Mouse (Mus musculus) spleen, postnatal 10 days (tissue): ENCODE results near the gene Raver1.
A peak's percentile ranks its signal among the peaks of the same experiment; 100 is the strongest.
"Not testable (repeated sequence)": the region's sequence is repeated elsewhere in the genome, so short reads cannot be mapped to it uniquely, and the experiment has no call there.

ENCODE experiments used
- DNase-seq, 2 experiments: peaks; one replicate each; pipeline ENCODE4 v3.0.0; 2021 to 2022; ENCODE audit warnings: low spot score in 2 of 2

Raver1 gene

DNA sequence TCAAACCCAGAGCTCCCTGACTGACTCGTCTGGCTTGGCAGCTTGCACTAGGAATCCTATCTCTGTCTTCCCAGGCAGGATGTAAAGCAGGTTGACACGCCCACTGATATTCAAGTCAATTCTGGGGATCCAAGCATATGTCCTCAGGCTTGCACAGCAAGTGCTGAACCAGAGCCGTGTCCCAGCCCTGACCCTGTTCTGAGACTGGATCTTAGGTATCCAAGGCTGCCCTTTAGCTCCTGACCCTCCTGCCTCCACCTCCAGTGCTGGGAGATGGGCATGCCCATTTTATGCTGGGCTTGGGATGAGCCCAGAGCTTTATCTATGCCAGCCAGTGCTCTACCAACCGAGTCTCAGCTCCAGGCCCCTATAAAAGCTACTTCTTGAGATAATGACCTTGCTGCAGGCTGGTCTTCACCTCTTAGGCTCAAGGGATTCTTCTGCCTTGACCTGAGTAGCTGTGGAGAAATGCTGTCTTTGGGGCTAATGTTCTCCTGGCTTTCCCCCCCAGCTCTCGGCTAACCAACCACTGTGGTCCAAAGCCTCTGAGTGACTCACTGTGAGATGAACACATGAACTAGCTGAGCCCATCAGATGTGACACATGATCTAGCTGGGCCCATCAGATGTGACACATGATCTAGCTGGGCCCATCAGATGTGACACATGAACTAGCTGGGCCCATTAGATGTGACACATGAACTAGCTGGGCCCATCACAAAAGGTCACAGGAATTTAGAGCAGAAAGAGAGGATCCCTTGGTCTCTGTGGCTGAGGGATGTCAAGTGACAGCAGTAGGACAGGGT is 14.2 kb upstream of the Raver1 start:
- peak in 1 of 2 experiments; percentile 31 for DNase-seq

DNA sequence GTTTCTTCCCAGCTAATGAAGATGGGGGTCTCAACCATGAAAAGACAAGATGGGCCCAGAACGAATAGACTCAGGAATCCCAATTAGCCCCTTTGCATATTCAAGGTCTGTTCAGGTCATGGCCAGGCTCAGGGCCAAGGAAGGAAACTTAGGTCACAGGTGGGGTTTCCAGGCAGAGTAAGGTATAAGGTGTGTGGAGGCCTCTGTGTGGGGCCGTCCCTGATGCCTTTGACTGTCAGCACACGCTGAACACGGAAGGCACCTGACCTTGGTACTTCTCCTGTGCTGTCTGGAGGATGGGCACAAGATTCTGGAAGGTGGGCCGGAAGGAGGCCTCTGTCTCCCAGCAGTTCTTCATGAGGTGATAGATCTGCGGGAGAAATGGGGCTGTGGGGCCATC is 13.0 kb upstream of the Raver1 start:
- no peak for DNase-seq

DNA sequence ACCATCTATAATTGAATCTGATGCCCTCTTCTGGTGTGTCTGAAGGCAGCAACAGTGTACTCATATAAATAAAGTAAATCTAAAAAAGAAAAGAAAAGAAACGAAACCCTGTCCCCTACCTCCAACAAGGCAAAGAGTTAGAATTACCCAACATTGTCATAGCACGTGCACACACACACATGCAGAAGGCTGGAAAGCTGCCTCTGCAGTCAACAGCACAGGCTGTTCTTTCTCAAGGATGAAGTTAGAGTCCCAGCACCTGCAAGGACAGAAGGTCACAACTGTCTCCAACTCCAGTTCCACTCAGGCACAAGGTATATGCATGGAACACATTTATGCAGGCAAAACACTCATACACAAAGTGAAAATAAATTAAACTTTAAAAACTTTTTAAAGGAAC is 10.3 kb upstream of the Raver1 start:
- DNase-seq: no peak

DNA sequence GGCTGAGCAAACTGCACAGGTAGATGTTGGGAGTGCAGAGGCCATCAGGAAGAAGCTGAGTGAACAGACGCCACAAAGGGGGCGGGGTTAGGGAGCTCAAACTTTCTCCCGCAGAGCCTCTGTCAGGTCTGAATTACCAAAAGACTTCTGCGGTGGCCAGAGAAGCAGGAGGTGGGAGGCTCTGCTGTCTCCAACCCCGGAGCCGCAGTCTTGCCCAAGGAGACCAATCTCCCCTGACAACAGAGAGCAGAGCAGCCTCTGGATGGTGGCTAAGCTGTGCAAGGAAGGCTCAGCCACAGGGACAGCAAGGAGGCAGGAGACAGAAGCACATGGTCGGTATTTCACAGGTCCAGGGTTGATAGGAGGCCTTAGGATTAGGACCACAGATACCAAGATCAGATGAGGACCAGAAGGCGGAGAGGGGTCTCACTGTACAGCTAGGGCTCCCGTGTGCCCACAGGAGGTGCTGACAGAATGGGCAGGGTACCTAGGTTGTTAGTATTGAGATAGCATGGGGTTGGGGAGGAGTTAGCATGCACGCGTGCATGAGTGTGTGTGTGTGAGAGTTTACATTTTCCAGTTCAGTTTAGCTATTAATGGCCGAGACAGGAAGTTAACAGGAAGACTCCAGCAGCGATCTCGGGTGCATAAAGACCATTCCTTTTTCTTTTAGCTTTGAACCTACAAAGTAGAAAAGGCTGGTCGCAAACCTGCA is 8.8 kb upstream of the Raver1 start:
- no peak for DNase-seq

DNA sequence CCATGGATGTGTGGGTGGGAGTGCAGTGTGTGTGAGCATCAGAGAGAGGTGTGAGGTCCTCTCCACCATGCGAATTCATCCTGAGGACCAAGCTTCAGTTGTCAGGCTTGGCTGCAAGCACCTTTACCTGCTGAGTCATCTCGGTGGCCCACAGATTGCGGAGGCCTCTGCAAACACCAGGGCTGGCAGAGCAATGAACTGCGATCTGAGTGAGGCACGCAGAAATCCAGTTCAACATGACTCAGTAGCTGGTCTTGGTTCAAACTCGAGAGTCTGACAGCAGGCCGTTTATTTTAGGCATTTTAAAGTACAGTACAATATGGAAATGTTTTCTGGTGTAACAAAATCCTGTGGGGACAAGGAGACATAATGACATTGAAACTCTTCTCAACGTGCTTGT is 6.0 kb upstream of the Raver1 start:
- no peak for DNase-seq

DNA sequence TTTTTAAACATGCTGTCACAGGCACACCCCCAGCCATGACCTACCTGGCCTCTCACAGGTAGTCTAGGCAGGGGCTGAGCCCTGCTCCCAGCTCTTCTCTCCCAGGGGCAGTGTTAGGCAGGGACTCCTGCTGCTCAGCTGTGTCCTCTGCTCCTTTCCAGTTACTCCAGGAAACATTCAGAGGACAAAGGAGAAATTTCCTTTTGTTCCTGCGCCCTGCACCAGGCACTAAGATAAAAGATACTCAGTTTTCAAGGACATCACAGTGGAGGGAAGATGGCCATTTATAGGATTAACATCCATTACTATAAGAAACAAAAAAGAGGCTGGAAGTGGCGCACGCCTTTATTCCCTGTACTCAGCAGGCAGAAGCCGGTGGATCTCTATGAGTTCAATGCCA is 4.2 kb upstream of the Raver1 start:
- no peak for DNase-seq

DNA sequence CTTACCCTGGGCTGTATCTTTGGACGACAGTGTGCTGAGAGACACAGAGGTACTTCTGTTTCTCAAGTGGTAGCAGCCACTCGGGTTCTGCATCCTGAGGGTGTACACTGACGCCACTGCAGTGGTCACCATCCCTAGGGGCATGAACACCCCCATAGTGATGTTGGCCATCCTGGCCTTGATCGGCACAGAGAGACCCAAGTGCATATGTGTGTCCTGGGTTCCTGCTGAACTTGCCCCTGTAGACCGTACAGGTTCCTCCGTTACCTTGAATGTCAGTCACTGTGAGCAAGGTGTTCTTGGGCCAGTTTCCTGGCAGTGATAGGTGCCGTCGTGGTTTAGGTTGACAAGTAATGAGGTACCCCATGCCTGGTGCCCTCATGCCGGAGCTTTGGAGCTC is 1.6 kb upstream of the Raver1 start:
- DNase-seq: no peak

DNA sequence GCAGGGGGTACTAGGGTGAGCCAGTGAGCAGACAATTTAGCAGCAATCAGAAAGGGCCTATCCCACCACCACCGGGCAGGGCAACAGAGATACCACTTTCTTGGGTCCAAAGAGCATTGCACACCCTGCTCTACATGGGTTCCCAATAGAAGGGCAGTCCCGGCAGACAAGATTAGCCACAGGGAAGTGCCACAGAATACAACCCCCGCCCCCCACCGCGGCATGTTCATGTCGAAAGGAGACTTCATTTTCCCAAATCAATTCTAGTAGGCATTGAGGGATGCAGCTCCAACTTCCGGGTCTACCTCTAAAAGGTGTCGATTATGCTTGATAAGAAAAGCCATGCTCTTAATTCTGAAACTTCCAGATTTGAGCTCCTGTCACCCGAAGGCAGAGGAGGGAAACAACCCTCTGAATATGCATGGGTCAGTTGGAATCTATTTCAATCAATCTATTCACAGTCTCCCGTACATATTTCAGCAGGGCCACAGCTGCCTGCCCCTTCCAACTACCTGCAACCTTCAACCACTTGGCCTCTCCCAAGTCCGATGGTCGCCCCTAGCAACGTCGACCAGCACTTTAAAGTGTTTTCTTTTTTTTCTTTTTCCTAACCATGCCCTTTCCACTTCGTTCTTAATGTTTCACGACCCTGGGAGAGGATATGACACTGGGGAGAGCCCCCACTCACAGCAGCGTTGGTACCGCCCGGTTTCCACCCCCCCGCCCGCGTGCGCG is 669 bp downstream of the Raver1 start:
- DNase-seq: peak in 1 of 2 experiments; percentile 29

DNA sequence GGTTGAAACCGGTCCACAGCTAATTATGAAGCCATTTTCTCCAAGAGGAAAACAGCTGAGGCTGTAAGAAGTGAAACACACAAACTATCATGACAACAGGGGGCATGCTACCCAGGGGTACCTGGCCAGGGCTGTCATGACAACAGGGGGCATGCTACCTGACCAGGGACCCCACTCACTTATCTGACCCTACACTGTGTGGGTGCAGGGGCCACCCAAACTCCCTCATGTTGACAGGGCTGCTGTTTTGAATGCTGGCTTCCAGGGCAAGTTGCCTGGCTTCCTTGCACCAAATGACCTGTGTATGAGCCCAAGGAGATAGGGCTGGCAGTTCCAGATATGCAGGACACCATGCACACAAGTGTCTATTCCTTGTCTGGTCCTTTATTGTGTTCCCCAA is 1.3 kb downstream of the Raver1 start:
- DNase-seq: no peak

DNA sequence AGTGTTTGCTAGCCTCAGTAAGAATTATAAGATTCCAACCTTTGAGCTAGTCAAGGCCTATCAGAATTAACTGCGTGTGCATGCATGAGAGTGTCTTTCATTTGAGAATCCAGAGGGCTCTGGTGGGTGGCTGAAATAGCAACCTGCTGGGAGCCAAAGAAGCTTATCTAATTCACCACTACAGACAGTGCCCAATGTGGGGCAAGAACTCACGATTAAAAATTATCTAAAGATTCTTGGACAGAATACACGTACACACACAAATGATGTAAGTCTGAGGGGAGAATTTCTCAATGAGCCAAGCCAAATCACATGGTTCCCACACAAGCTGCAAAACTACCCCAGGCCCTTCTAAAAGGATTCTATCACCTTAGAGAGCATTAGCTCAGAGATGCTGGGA is 8.5 kb downstream of the Raver1 start:
- no peak for DNase-seq

DNA sequence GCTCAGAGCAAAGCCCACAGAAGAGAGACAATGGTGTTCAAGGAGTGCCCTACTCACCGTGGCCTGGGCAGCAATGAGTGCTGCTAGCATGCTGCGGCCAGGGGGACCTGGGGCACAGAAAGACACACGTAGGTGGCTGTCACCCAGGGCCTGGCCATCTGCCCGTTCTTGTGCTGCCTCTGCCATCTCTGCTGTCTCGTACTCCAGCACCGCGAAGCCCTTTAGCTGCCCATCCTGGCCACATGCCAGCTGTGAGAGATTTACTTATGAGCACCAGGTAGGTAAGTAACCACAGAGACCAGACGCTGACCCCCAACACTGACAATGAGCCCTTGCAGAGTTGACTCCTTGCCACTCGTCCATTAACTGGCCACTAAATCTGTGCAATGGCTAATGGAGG is 10.7 kb downstream of the Raver1 start:
- DNase-seq: no peak

DNA sequence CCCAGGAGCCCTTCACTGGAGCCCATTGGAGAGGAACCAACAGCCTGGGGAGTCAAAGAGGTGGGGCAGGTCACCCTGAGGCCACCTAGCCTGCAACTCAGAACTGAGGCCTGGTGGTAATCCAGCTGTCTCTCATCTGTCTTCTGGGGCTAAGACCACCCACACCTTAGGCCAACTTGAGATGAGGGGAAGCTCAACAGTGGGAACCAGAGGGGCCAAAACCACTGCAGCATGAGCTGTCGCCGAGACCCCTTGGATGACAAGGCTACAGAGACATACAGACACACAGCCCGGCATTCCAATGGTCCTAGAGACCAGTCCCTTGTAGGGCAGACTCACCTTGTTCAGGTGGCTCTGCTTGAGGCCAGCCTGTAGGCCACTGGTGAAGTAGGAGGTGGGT is 16.2 kb downstream of the Raver1 start:
- no peak for DNase-seq

DNA sequence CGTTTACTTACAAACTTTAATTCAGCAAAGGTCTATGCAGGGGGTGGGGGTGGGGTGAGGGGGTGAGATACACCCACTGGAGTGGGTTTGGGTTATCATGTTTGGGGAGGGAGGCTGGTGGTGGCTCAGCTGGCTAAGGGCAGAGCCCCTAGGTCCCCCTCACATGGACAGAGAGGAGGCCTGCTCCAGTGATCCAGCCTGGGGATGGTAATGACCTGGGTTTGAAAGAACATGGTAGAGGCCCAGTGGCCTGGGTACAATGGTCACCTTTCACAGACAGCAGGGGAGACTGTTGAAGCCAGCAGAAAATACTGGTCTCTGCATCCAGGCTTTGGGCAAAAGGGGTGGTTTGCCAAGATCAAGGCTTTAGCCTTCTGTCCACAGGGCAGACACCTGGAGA is 17.6 kb downstream of the Raver1 start:
- no peak for DNase-seq

DNA sequence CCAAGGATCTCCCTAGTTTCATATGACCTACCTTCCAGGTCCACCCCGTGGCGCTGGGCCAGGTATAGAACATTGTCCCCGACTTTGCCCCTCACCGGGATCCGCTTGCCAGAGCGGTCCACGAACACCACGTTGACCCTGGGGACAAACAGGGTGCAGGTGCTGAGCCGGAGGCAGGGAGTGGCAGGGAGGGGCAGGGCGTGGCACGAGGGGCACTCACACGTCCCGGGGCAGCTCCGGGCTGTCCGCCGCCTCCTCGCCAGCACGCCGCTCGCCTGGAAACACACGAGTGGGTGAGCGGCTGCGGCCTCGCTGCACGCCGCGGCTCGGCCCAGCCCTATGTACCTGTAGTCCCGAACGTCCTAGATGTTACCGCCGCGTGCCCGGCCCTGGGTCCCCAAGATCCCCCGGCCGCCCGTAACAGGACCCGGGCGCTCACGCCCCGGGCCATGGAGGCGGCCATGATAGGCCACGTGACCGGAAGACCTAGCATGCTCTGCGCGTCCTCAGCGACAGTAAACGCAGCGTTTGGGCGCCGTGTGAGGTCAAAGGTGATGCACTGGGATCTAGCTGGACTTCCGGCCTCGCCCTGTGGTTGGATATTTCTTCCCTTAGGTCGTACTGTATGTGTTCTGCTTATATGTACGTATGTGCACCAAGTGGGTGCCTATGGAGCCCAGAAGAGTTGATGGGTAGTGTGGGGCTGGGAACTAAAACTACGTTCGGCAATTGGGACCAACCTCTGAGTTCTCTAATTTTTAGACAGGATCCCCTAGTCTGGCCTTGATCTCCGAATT is 18.6 kb downstream of the Raver1 start, which contains the start of the genes Gm49373 and Fdx1l:
Gm49373 (minus strand) TSS at position 53 of the 797 bp plus-strand sequence.
Fdx1l (minus strand) TSS at position 571 of the 797 bp plus-strand sequence.
- DNase-seq: peak; percentile 77 to 89

DNA sequence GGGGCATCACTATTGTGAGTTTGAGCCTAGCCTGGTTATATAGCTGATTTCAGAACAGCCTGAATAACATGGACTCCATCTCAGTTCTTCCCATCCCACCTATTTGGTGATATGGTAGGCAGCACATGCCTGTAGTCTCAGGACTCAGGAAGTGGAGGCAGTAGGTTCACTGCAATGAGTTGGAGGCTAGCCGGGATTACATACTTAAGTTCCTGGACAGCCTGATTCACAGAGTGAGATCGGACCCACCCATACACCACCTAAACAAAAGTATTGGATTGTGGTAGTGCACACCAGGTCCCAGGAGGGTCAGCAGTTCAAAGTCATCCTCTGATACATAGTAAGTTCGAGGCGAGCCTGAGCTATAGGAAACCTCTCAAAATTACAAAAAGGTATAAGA is 19.2 kb downstream of the Raver1 start:
- no peak for DNase-seq

DNA sequence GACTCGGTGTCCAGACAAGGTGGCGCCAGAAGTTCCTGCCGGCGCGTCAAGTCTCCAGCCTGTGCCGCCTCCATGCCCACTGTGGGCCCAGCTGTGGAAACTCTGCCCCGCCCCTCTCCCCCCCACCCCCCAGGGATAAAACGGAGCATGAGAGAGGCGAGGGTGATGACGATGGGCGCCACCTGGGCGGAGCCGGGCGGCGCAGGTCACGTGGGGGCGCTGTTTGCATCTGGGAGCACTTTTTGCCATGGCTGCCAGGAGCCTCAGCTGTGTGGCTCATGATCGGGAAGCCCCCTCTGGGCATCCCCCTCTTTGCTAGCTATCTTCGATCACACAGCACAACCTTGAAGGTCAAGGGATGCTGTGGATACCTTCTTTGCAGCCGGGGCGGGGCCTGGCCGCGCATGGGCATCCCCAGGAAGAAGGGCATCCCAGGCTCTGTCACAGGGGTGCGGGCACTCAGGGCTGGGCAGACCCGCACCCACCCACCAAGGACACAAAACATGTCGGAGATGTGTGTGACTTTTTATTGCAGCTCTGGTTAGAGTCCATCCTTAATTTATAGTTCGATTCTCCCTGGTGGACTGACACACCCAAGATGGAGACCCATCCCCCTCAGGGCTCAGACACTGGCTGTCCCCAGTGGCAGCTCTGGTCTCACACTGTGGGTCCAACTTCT is 24.7 kb downstream of the Raver1 start, which contains the start of gene Zglp1:
Zglp1 (minus strand) TSS at position 88 of the 679 bp plus-strand sequence.
- peak in 1 of 2 experiments; percentile 16 for DNase-seq

DNA sequence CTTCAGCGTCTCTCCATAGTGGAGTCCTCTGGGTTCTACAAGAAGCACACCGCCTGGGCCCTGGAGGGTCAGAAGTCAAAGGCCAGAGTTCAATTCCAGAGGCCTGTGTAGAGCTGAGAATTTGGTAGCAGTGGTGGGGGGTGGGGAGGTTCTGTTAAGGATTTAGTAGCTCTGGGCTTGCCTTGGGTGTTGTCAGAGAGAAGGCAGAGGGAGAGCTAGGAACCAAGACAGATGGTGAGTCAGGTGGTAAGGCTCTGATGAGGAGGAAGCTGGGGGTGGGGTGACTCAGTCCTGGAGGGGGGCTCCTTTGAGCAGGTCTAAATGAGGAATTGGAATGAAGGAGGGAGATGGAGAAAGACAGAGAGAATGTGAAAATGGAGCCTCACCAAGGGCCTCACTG is 28.9 kb downstream of the Raver1 start:
- DNase-seq: no peak

DNA sequence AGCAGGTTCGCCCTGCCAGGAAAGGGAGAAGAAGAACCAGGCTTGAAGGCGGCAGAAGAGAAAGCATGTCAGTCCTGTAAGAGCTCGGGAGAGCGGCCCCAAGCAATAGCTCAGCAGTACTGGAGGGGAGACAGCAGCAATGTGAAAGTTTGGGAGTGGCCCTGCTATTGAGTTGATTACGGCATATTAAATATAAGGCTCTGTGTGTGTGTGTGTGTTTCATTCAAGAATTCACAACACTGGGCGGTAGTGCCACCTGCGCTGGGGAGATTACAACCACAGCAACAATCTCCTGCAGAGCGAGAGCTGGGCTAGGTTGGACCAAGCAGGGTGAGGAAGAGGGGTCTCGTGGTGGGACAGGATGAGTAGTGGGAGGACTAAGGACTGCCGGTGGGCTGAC is 40.2 kb downstream of the Raver1 start:
- peak in 1 of 2 experiments; percentile 31 for DNase-seq

DNA sequence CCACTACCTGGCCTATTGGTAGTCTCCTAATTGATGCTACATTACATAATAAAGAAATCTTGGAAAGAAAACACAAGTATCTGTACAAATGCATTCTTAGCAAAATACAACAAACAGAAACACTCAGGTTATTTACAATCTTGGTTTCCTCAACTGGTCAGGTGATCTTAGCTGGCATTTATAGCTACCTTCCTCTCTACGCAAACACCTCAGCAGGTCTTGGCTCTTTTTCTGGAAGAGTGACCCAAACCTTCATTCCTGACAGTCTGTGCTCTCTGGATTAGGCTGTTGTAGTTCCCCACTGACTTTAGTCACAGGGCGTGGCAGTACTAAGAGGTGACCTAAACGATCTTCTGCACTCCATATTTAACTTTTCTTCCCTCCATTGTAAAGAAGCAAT is 46.6 kb downstream of the Raver1 start:
- DNase-seq: no peak

DNA sequence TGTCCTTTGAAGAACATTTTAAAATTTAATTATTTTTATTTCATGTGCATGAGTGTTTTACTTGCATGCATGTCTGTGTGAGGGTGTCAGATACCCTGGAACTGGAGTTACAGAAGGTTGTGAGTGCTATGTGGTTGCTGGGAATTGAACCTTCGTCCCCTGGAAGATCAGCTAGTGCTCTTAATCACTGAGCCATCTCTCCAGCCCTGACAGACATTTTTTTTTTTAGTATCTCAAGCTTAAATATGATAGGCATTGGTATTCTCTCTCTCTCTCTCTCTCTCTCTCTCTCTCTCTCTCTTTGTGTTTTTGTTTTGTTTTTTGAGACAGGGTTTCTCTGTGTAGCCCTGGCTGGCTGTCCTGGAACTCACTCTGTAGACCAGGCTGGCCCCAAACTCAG is 47.0 kb downstream of the Raver1 start:
- not testable (repeated sequence) for DNase-seq

DNA sequence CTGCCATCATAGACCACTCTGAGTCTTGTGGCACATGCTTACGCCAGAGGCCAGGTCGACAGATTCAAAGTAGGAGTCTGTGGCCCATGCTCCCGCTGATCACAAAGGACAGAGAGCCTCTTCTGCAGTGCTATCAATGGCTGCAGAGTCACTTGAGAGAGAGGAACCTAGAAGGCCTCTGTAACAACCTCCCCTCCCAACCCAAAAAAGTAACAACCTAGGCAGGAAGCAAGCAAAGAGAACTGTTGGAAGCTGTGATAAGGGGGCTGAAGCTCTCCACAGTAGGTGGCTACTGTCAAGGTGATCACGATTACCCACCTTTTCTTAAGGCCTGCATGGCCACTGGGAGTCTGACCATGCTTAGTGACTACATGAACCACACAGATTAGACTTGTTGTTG is 48.2 kb downstream of the Raver1 start:
- DNase-seq: no peak
